Mouse (Mus musculus) cortical plate, adult 2 months (tissue): ENCODE data around the gene Gpsm2.

Source experiments
- CTCF ChIP-seq: fragments of 200-500 bp; IDR thresholded peaks from 2 replicates; pipeline ENCODE4 v1.5.1; 2011; ENCODE audit warnings: mild to moderate bottlenecking, control low read depth, low read length; ENCODE audit not compliant: insufficient read depth; ENCODE audit errors: extremely low read depth
- POLR2A ChIP-seq: fragments of 200-500 bp; IDR thresholded peaks from 2 replicates; pipeline ENCODE4 v1.6.1; 2011; ENCODE audit warnings: mild to moderate bottlenecking, low read length, control low read depth; ENCODE audit not compliant: insufficient read depth; ENCODE audit errors: extremely low read depth

DNA sequence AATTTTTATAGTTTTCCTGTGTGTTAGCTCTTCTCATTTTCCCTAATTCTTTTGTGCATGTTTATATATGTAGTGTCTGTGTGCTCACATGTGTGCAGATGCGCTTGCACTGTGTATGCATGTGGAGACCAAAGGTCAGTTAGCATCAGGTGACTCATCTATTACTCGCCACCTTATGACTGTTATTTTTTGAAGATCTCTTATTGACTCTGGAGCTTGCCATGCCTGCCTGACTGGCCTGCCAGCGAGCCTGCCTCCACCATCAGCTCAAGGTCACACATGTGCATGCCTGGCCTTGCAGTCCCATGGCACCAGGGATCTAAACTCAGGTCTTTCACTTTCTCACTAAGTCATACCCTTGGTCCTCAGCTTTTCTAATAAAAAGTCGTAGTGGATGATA, 81.1 kb downstream of the Gpsm2 start:
- TF ChIP-seq POLR2A (no peak), CTCF (no peak)
